Mouse (Mus musculus) liver, embryonic 14.5 days (tissue): ENCODE data around the gene Hmgn1.

Source experiments
- CTCF ChIP-seq: IDR thresholded peaks from 2 replicates; pipeline ENCODE4 v1.5.1; 2016; ENCODE audit warnings: antibody characterized with exemption, low read depth, control low read depth
- EP300 ChIP-seq: IDR thresholded peaks from 2 replicates; pipeline ENCODE4 v1.6.1; 2016; ENCODE audit warnings: antibody characterized with exemption, low read depth

GRCm38 (mm10) chr16:96151551-96151950 lies 24.0 kb upstream of the Hmgn1 start:
- TF ChIP-seq EP300 (no peak), CTCF (peak; percentile 95)
